Mouse (Mus musculus) embryonic stem cell, embryonic (primary cell): ENCODE measurements around the gene Gm9376.

ENCODE experiments used
- CTCF ChIA-PET, 4 experiments: fragments of 300-600 bp in 2 of 4; fragments of 350-600 bp in 2 of 4; sonication (Branson Sonifier 250); formaldehyde crosslinking; loops; one replicate each; lab custom pipeline; 2022; ENCODE audit warnings: inconsistent platforms in 2 of 4; lab: Charles Lee
- POLR2A ChIA-PET, 4 experiments: fragments of 300-600 bp in 2 of 4; fragments of 350-600 bp in 2 of 4; sonication (Branson Sonifier 250); formaldehyde crosslinking; loops; one replicate each; lab custom pipeline; 2022; ENCODE audit warnings: antibody characterized with exemption in 4 of 4, inconsistent platforms in 1 of 4; lab: Charles Lee

The Gm9376 gene

GRCm38 (mm10) chr14:118268849-118269248 is 2.1 kb downstream of the Gm9376 start:
- POLR2A ChIA-PET: interaction anchor here in 1 of 4 experiments (0.6 kb wide), 1 partner anchor 42 kb away, joined by 5 read pairs; no protein-coding TSS in a partner anchor
- CTCF ChIA-PET: interaction anchor here in 1 of 4 experiments (0.6 to 0.8 kb wide), 2 partner anchors 44 to 66 kb away, joined by 3 read pairs; no protein-coding TSS in a partner anchor

- ChIA-PET CTCF (interaction anchor here in 2 of 4 experiments (0.6 to 1.5 kb wide), 3 partner anchors 45 to 71 kb away, joined by 3 to 4 read pairs (median 4); no protein-coding TSS in a partner anchor), POLR2A (interaction anchor here in 1 of 4 experiments (0.6 to 1.5 kb wide), 2 partner anchors 35 to 77 kb away, joined by 5 read pairs; partner anchors contain the start of gene Sox21)
These were observed 6.1 kb downstream of the Gm9376 start for GRCm38 (mm10) chr14:118272594-118273555.

- CTCF ChIA-PET: no interaction called here
- POLR2A ChIA-PET: no interaction called here
These were observed 11.1 kb downstream of the Gm9376 start for GRCm38 (mm10) chr14:118277704-118278498.

- ChIA-PET POLR2A (no interaction called here), CTCF (interaction anchor here in 1 of 4 experiments (0.6 kb wide), 1 partner anchor 75 kb away, joined by 8 read pairs; no protein-coding TSS in a partner anchor)
These were observed 15.5 kb downstream of the Gm9376 start for GRCm38 (mm10) chr14:118282272-118282671.

GRCm38 (mm10) chr14:118282917-118283316 is 16.2 kb downstream of the Gm9376 start:
- CTCF ChIA-PET: interaction anchor here in 1 of 4 experiments (1.0 kb wide), 1 partner anchor 30 kb away, joined by 3 read pairs; no protein-coding TSS in a partner anchor
- POLR2A ChIA-PET: no interaction called here

GRCm38 (mm10) chr14:118286096-118286495 is 19.3 kb downstream of the Gm9376 start:
- CTCF ChIA-PET: no interaction called here
- POLR2A ChIA-PET: no interaction called here

GRCm38 (mm10) chr14:118289133-118289532 is 22.4 kb downstream of the Gm9376 start:
- POLR2A ChIA-PET: no interaction called here

GRCm38 (mm10) chr14:118290009-118290408 is 23.2 kb downstream of the Gm9376 start:
- ChIA-PET CTCF (no interaction called here), POLR2A (no interaction called here)

More at GRCm38 (mm10) chr14:118289133-118289532, 22.4 kb downstream of the Gm9376 start:
- CTCF ChIA-PET: interaction anchor here in 1 of 4 experiments (0.6 kb wide), 1 partner anchor 86 kb away, joined by 3 read pairs; no protein-coding TSS in a partner anchor

GRCm38 (mm10) chr14:118302606-118303005 is 35.8 kb downstream of the Gm9376 start:
- POLR2A ChIA-PET: no interaction called here
- CTCF ChIA-PET: no interaction called here

- ChIA-PET CTCF (interaction anchor here in 2 of 4 experiments (1.3 to 2.1 kb wide), 2 partner anchors 9 to 97 kb away, joined by 3 to 9 read pairs; no protein-coding TSS in a partner anchor), POLR2A (interaction anchor here in 1 of 4 experiments (1.0 kb wide), 1 partner anchor 101 kb away, joined by 3 read pairs; no protein-coding TSS in a partner anchor)
These were observed 37.8 kb downstream of the Gm9376 start for GRCm38 (mm10) chr14:118304560-118304959.

- ChIA-PET CTCF (interaction anchor here in 1 of 4 experiments (1.1 kb wide), 1 partner anchor 98 kb away, joined by 3 read pairs; no protein-coding TSS in a partner anchor), POLR2A (no interaction called here)
These were observed 39.2 kb downstream of the Gm9376 start for GRCm38 (mm10) chr14:118305951-118306350.

- CTCF ChIA-PET: no interaction called here
These were observed 40.3 kb downstream of the Gm9376 start for GRCm38 (mm10) chr14:118307060-118307459.

GRCm38 (mm10) chr14:118311703-118312102 is 44.9 kb downstream of the Gm9376 start:
- ChIA-PET CTCF (interaction anchor here (0.6 to 2.0 kb wide), 5 partner anchors 9 to 493 kb away, joined by 3 to 5 read pairs (median 5); no protein-coding TSS in a partner anchor), POLR2A (interaction anchor here in 2 of 4 experiments (0.6 to 0.7 kb wide), 2 partner anchors 13 to 74 kb away, joined by 3 read pairs; no protein-coding TSS in a partner anchor)

More at GRCm38 (mm10) chr14:118307060-118307459, 40.3 kb downstream of the Gm9376 start:
- POLR2A ChIA-PET: interaction anchor here in 1 of 4 experiments (0.8 to 0.9 kb wide), 2 partner anchors 92 to 130 kb away, joined by 3 read pairs; no protein-coding TSS in a partner anchor

GRCm38 (mm10) chr14:118312664-118313063 is 45.9 kb downstream of the Gm9376 start:
- CTCF ChIA-PET: interaction anchor here (0.5 to 2.0 kb wide), 39 partner anchors 8 to 505 kb away, joined by 3 to 9 read pairs (median 3); no protein-coding TSS in a partner anchor
- POLR2A ChIA-PET: no interaction called here

GRCm38 (mm10) chr14:118313931-118314330 is 47.2 kb downstream of the Gm9376 start:
- CTCF ChIA-PET: interaction anchor here in 1 of 4 experiments (1.9 kb wide), 1 partner anchor 10 kb away, joined by 9 read pairs; no protein-coding TSS in a partner anchor
- POLR2A ChIA-PET: interaction anchor here in 1 of 4 experiments (1.1 kb wide), 1 partner anchor 260 kb away, joined by 3 read pairs; no protein-coding TSS in a partner anchor

GRCm38 (mm10) chr14:118317260-118317659 is 50.5 kb downstream of the Gm9376 start:
- ChIA-PET CTCF (interaction anchor here in 1 of 4 experiments (1.6 kb wide), 1 partner anchor 157 kb away, joined by 3 read pairs; no protein-coding TSS in a partner anchor), POLR2A (no interaction called here)
